Mouse (Mus musculus) erythroblast, embryonic 14.5 days (primary cell): ENCODE data around the gene Pde3a. TPM values are rescaled to one million over a fixed set of nuclear protein-coding genes. Genes with fewer than 3 reads are reported as not detected.

ENCODE experiments used
- H3K27me3 ChIP-seq: 2 replicates; pipeline ENCODE4 v1.6.1; 2012; ENCODE audit warnings: inconsistent platforms; ENCODE audit not compliant: control insufficient read depth
- H3K36me3 ChIP-seq: 2 replicates; pipeline ENCODE4 v1.6.1; 2012; ENCODE audit warnings: mild to moderate bottlenecking, inconsistent platforms; ENCODE audit not compliant: control insufficient read depth
- H3K4me1 ChIP-seq: 2 replicates; pipeline ENCODE4 v1.6.1; 2012; ENCODE audit warnings: inconsistent platforms; ENCODE audit not compliant: control insufficient read depth
- H3K4me3 ChIP-seq: replicated peaks from 2 replicates; pipeline ENCODE3; 2012; ENCODE audit warnings: moderate library complexity, mild to moderate bottlenecking, inconsistent platforms
- H3K9me3 ChIP-seq: 2 replicates; pipeline ENCODE4 v1.6.1; 2012; ENCODE audit warnings: low read length, inconsistent platforms, mixed read lengths; ENCODE audit not compliant: control insufficient read depth
- GATA1 ChIP-seq: IDR thresholded peaks from 2 replicates; pipeline ENCODE4 v1.6.1; 2012; ENCODE audit warnings: low read length, inconsistent platforms, mixed read lengths
- TAL1 ChIP-seq: IDR thresholded peaks from 3 replicates; pipeline ENCODE4 v1.6.1; 2012; ENCODE audit warnings: low read length, inconsistent platforms, mixed read lengths
- polyA plus RNA-seq: library from polyadenylated mRNA; stranded (reverse); fragments of >175 nt; gene quantifications from 2 replicates; pipeline ENCODE4 v1.2.3, GENCODE M21; 2012

Pde3a gene
- polyA plus RNA-seq, 1 experiment, result not detected

- no peaks in the 10 kb centered on the region for H3K4me1 ChIP-seq
- no peaks in the 10 kb centered on the region; the same call in 1 of the 2 replicates for H3K9me3 ChIP-seq
- no peak overlapping the region for H3K4me3 ChIP-seq
- no peaks in the 10 kb centered on the region for H3K36me3 ChIP-seq
- no peaks in the 10 kb centered on the region for H3K27me3 ChIP-seq
- TF ChIP-seq GATA1, result no peak
- no peak for TF ChIP-seq TAL1
Observed at GRCm38 (mm10) chr6:141352277-141352676, 103.2 kb downstream of the Pde3a start.

GRCm38 (mm10) chr6:141363664-141364063, 114.6 kb downstream of the Pde3a start:
- H3K9me3 ChIP-seq, result peaks cover 4% of the 10 kb centered on the region; the same call in 1 of the 2 replicates
- H3K4me3 ChIP-seq, result no peak overlapping the region
- no peaks in the 10 kb centered on the region for H3K4me1 ChIP-seq
- no peaks in the 10 kb centered on the region for H3K27me3 ChIP-seq
- TF ChIP-seq GATA1 (no peak), TAL1 (no peak)
- H3K36me3 ChIP-seq, result no peaks in the 10 kb centered on the region

- Histone ChIP-seq H3K36me3 (no peaks in the 10 kb centered on the region), H3K27me3 (no peaks in the 10 kb centered on the region), H3K4me3 (no peak overlapping the region), H3K4me1 (no peaks in the 10 kb centered on the region), H3K9me3 (peaks cover 4% of the 10 kb centered on the region; the same call in 1 of the 2 replicates)
- TF ChIP-seq GATA1 (no peak), TAL1 (no peak)
Observed at GRCm38 (mm10) chr6:141367037-141367436, 118.0 kb downstream of the Pde3a start.

- no peak overlapping the region for H3K4me3 ChIP-seq
- TF ChIP-seq TAL1 (no peak), GATA1 (no peak)
Observed at GRCm38 (mm10) chr6:141372697-141373096, 123.6 kb downstream of the Pde3a start.

GRCm38 (mm10) chr6:141374469-141375057, 125.5 kb downstream of the Pde3a start:
- TF ChIP-seq TAL1, result no peak
- TF ChIP-seq GATA1, result no peak
- no peaks in the 10 kb centered on the region for H3K4me1 ChIP-seq
- H3K36me3 ChIP-seq, result no peaks in the 10 kb centered on the region
- H3K27me3 ChIP-seq, result no peaks in the 10 kb centered on the region
- H3K9me3 ChIP-seq, result no peaks in the 10 kb centered on the region
- H3K4me3 ChIP-seq, result no peak overlapping the region

More at GRCm38 (mm10) chr6:141372697-141373096, 123.6 kb downstream of the Pde3a start:
- H3K4me1 ChIP-seq, result no peaks in the 10 kb centered on the region
- no peaks in the 10 kb centered on the region for H3K9me3 ChIP-seq
- H3K27me3 ChIP-seq, result no peaks in the 10 kb centered on the region
- H3K36me3 ChIP-seq, result no peaks in the 10 kb centered on the region

GRCm38 (mm10) chr6:141375155-141375554, 126.1 kb downstream of the Pde3a start:
- no peaks in the 10 kb centered on the region for H3K36me3 ChIP-seq
- TF ChIP-seq GATA1, result no peak
- no peak for TF ChIP-seq TAL1
- no peak overlapping the region for H3K4me3 ChIP-seq
- H3K27me3 ChIP-seq, result no peaks in the 10 kb centered on the region
- H3K4me1 ChIP-seq, result no peaks in the 10 kb centered on the region
- H3K9me3 ChIP-seq, result no peaks in the 10 kb centered on the region

- peaks cover 2% of the 10 kb centered on the region; the same call in 1 of the 2 replicates for H3K9me3 ChIP-seq
- no peak for TF ChIP-seq GATA1
- TF ChIP-seq TAL1, result no peak
- H3K4me1 ChIP-seq, result no peaks in the 10 kb centered on the region
Observed at GRCm38 (mm10) chr6:141380927-141381326, 131.9 kb downstream of the Pde3a start.

GRCm38 (mm10) chr6:141381473-141381872, 132.4 kb downstream of the Pde3a start:
- H3K4me1 ChIP-seq, result no peaks in the 10 kb centered on the region
- TF ChIP-seq GATA1 (no peak), TAL1 (no peak)
- H3K27me3 ChIP-seq, result no peaks in the 10 kb centered on the region
- H3K36me3 ChIP-seq, result no peaks in the 10 kb centered on the region
- H3K4me3 ChIP-seq, result no peak overlapping the region
- peaks cover 2% of the 10 kb centered on the region; the same call in 1 of the 2 replicates for H3K9me3 ChIP-seq

More at GRCm38 (mm10) chr6:141380927-141381326, 131.9 kb downstream of the Pde3a start:
- Histone ChIP-seq H3K36me3 (no peaks in the 10 kb centered on the region), H3K4me3 (no peak overlapping the region), H3K27me3 (no peaks in the 10 kb centered on the region)

GRCm38 (mm10) chr6:141381881-141382370, 132.9 kb downstream of the Pde3a start:
- Histone ChIP-seq H3K4me3 (no peak overlapping the region), H3K36me3 (no peaks in the 10 kb centered on the region), H3K27me3 (no peaks in the 10 kb centered on the region), H3K4me1 (no peaks in the 10 kb centered on the region), H3K9me3 (peaks cover 2% of the 10 kb centered on the region; the same call in 1 of the 2 replicates)
- TF ChIP-seq GATA1, result no peak
- TF ChIP-seq TAL1, result no peak

- Histone ChIP-seq H3K4me3 (no peak overlapping the region), H3K4me1 (no peaks in the 10 kb centered on the region), H3K27me3 (no peaks in the 10 kb centered on the region), H3K9me3 (no peaks in the 10 kb centered on the region), H3K36me3 (no peaks in the 10 kb centered on the region)
- TF ChIP-seq TAL1 (no peak), GATA1 (no peak)
Observed at GRCm38 (mm10) chr6:141388104-141388503, 139.0 kb downstream of the Pde3a start.
